Mouse (Mus musculus) midbrain, embryonic 11.5 days (tissue): ENCODE results near the gene Prss50. TPM values are rescaled to one million over a fixed set of nuclear protein-coding genes. Genes with fewer than 3 reads are reported as not detected.
"Not testable (repeated sequence)": the region's sequence is repeated elsewhere in the genome, so short reads cannot be mapped to it uniquely, and the experiment has no call there.

Experiments used
- ATAC-seq: fragments of 200-750 bp; cut with Nextera tagmentation; 2 replicates; pipeline ENCODE4 v1.8.0; 2017; ENCODE audit warnings: moderate TSS enrichment, moderate library complexity; ENCODE audit not compliant: low FRiP score
- DNase-seq: peaks from one replicate; pipeline ENCODE4 v3.0.0; 2015; ENCODE audit warnings: low spot score; ENCODE audit errors: missing footprints
- H3K27ac ChIP-seq: fragments of 300-500 bp; sonication (generic); 2 replicates; pipeline ENCODE4 v1.5.1; 2014; ENCODE audit warnings: low read depth, low read length
- H3K27me3 ChIP-seq: fragments of 300-500 bp; sonication (generic); 2 replicates; pipeline ENCODE4 v1.6.1; 2014; ENCODE audit warnings: mild to moderate bottlenecking, low read length, moderate library complexity, mixed read lengths; ENCODE audit not compliant: control insufficient read depth, insufficient read depth
- H3K36me3 ChIP-seq: fragments of 300-500 bp; sonication (generic); 2 replicates; pipeline ENCODE4 v1.6.1; 2014; ENCODE audit warnings: mild to moderate bottlenecking, low read length, moderate library complexity, mixed read lengths; ENCODE audit not compliant: control insufficient read depth, insufficient read depth
- H3K4me1 ChIP-seq: fragments of 300-500 bp; sonication (generic); 2 replicates; pipeline ENCODE4 v1.6.1; 2014; ENCODE audit warnings: low read length; ENCODE audit not compliant: control insufficient read depth, insufficient read depth
- H3K4me2 ChIP-seq: fragments of 300-500 bp; sonication (generic); 2 replicates; pipeline ENCODE4 v1.6.1; 2014; ENCODE audit warnings: mild to moderate bottlenecking, moderate library complexity
- H3K4me3 ChIP-seq: fragments of 300-500 bp; sonication (generic); 2 replicates; pipeline ENCODE4 v1.5.1; 2014; ENCODE audit warnings: low read depth, low read length
- H3K9ac ChIP-seq: fragments of 300-500 bp; sonication (generic); 2 replicates; pipeline ENCODE4 v1.6.1; 2014; ENCODE audit warnings: low read length
- H3K9me3 ChIP-seq: fragments of 300-500 bp; sonication (generic); 2 replicates; pipeline ENCODE4 v1.6.1; 2016; ENCODE audit warnings: low read length; ENCODE audit not compliant: control insufficient read depth
- WGBS: fragments of 180-500 bp; shearing (Covaris S2); extraction: QIAGEN DNeasy Blood & Tissue Kit; methylation state at CpG from one replicate; pipeline ENCODE4 v1.1.7; 2014; 5-methylcytosine and 5-hydroxymethylcytosine counted together
- polyA plus RNA-seq: library from polyadenylated mRNA; unstranded; fragments of >200 nt; fragmentation: Nextera tagmentation; extraction: Ambion mirVana; gene quantifications from 2 replicates; pipeline ENCODE4 v1.2.1, GENCODE M21; 2014

The Prss50 gene
- polyA plus RNA-seq: 0.37 TPM in 1 of 2 replicates, not detected in the other

- ATAC-seq (no peak), DNase-seq (peak; percentile 95)
- Histone ChIP-seq H3K4me1 (peaks cover 2% of the 10 kb centered on the region; the same call in 1 of the 2 replicates), H3K4me3 (peak within 1 kb of the TSS; percentile 26), H3K4me2 (peak within 1 kb of the TSS; percentile 48), H3K9ac (0 out of 2 replicates have a peak within 1 kb of the TSS, but pooled peaks have one; percentile 14), H3K9me3 (no peaks in the 10 kb centered on the region), H3K36me3 (no peaks in the 10 kb centered on the region), H3K27me3 (peaks cover 13% of the 10 kb centered on the region; the same call in 1 of the 2 replicates), H3K27ac (no peak within 1 kb of the TSS)
- 9% methylated on average over 35 of the region's 50 CpGs for WGBS
Measured at GRCm38 (mm10) chr9:110857781-110858472, at the start of gene Prss50. TSS of gene Prss50 (plus strand) at chr9:110857967.

- no peak overlapping the region for H3K4me2 ChIP-seq
- H3K9me3 ChIP-seq: no peaks in the 10 kb centered on the region
- no peak overlapping the region for H3K4me3 ChIP-seq
- ATAC-seq (no peak), DNase-seq (no peak)
- no peak overlapping the region for H3K27ac ChIP-seq
- 92% methylated on average over 4 of the region's 4 CpGs for WGBS
- no peaks in the 10 kb centered on the region for H3K27me3 ChIP-seq
- no peak overlapping the region for H3K9ac ChIP-seq
- H3K36me3 ChIP-seq: no peaks in the 10 kb centered on the region
- no peaks in the 10 kb centered on the region for H3K4me1 ChIP-seq
Measured at GRCm38 (mm10) chr9:110810051-110810450, 47.7 kb upstream of the Prss50 start.

GRCm38 (mm10) chr9:110813789-110814188, 44.0 kb upstream of the Prss50 start, which contains the start of gene Prss44:
TSS of gene Prss44 (plus strand) at chr9:110813994.
- no peak within 1 kb of the TSS for H3K9ac ChIP-seq
- ATAC-seq: no peak
- no peak within 1 kb of the TSS for H3K27ac ChIP-seq
- H3K36me3 ChIP-seq: no peaks in the 10 kb centered on the region
- no peaks in the 10 kb centered on the region for H3K4me1 ChIP-seq
- 62% methylated on average over 18 of the region's 18 CpGs for WGBS
- no peak within 1 kb of the TSS for H3K4me3 ChIP-seq
- no peaks in the 10 kb centered on the region for H3K9me3 ChIP-seq
- DNase-seq: no peak
- no peaks in the 10 kb centered on the region for H3K27me3 ChIP-seq
- H3K4me2 ChIP-seq: no peak within 1 kb of the TSS

GRCm38 (mm10) chr9:110820546-110820945, 37.2 kb upstream of the Prss50 start:
- DNase-seq, H3K36me3 ChIP-seq, H3K9ac ChIP-seq, H3K27ac ChIP-seq, ATAC-seq, H3K4me3 ChIP-seq, H3K4me1 ChIP-seq, H3K27me3 ChIP-seq, H3K4me2 ChIP-seq, H3K9me3 ChIP-seq: not testable (repeated sequence)

- Histone ChIP-seq H3K9me3 (no peaks in the 10 kb centered on the region), H3K36me3 (no peaks in the 10 kb centered on the region), H3K9ac (no peak overlapping the region), H3K4me2 (no peak overlapping the region), H3K27ac (no peak overlapping the region), H3K4me1 (no peaks in the 10 kb centered on the region), H3K27me3 (no peaks in the 10 kb centered on the region), H3K4me3 (no peak overlapping the region)
- ATAC-seq (no peak), DNase-seq (no peak)
- 88% methylated on average over 7 of the region's 7 CpGs for WGBS
Measured at GRCm38 (mm10) chr9:110821436-110821835, 36.3 kb upstream of the Prss50 start.

GRCm38 (mm10) chr9:110825426-110825825, 32.3 kb upstream of the Prss50 start:
- H3K27me3 ChIP-seq: no peaks in the 10 kb centered on the region
- H3K4me2 ChIP-seq: no peak overlapping the region
- no peak overlapping the region for H3K27ac ChIP-seq
- WGBS: 78% methylated on average over 4 of the region's 4 CpGs
- H3K4me1 ChIP-seq: no peaks in the 10 kb centered on the region
- no peak overlapping the region for H3K4me3 ChIP-seq
- ATAC-seq: no peak
- H3K9ac ChIP-seq: no peak overlapping the region
- H3K36me3 ChIP-seq: no peaks in the 10 kb centered on the region
- no peaks in the 10 kb centered on the region for H3K9me3 ChIP-seq
- DNase-seq: no peak

- H3K36me3 ChIP-seq: no peaks in the 10 kb centered on the region
- H3K9ac ChIP-seq: no peak overlapping the region
- no peaks in the 10 kb centered on the region for H3K9me3 ChIP-seq
- DNase-seq: no peak
- no peaks in the 10 kb centered on the region for H3K4me1 ChIP-seq
- no peak overlapping the region for H3K27ac ChIP-seq
- whole genome bisulfite sequencing: 79% methylated on average over 7 of the region's 7 CpGs
- H3K27me3 ChIP-seq: no peaks in the 10 kb centered on the region
- H3K4me2 ChIP-seq: no peak overlapping the region
- no peak for ATAC-seq
- H3K4me3 ChIP-seq: no peak overlapping the region
Measured at GRCm38 (mm10) chr9:110825832-110826231, 31.9 kb upstream of the Prss50 start.

GRCm38 (mm10) chr9:110826390-110826789, 31.4 kb upstream of the Prss50 start, which contains the start of gene Prss43:
TSS of gene Prss43 (plus strand) at chr9:110826690.
- Histone ChIP-seq H3K4me1 (no peaks in the 10 kb centered on the region), H3K9me3 (no peaks in the 10 kb centered on the region), H3K4me3 (no peak within 1 kb of the TSS), H3K27ac (no peak within 1 kb of the TSS), H3K4me2 (no peak within 1 kb of the TSS), H3K36me3 (no peaks in the 10 kb centered on the region), H3K9ac (no peak within 1 kb of the TSS), H3K27me3 (no peaks in the 10 kb centered on the region)
- DNase-seq (no peak), ATAC-seq (no peak)
- WGBS: 80% methylated on average over 3 of the region's 3 CpGs

- Histone ChIP-seq H3K4me2 (no peak overlapping the region), H3K4me3 (no peak overlapping the region), H3K27ac (no peak overlapping the region), H3K36me3 (no peaks in the 10 kb centered on the region), H3K27me3 (no peaks in the 10 kb centered on the region), H3K4me1 (no peaks in the 10 kb centered on the region), H3K9ac (no peak overlapping the region), H3K9me3 (no peaks in the 10 kb centered on the region)
- DNase-seq (peak; percentile 77), ATAC-seq (no peak)
- 83% methylated on average over 5 of the region's 5 CpGs for WGBS
Measured at GRCm38 (mm10) chr9:110833021-110833420, 24.7 kb upstream of the Prss50 start.
